Mouse (Mus musculus): ENCODE measurements around the gene Gimap1. TPM values are rescaled to one million over a fixed set of nuclear protein-coding genes. Genes with fewer than 3 reads are reported as not detected.

Gimap1 gene
- polyA plus RNA-seq, 1 experiment: not detected

GRCm38 (mm10) chr6:48702146-48702545 is 36.7 kb upstream of the Gimap1 start:
- TF ChIP-seq POLR2AphosphoS2 (IDR thresholded peaks at IDR 0.05; ENCODE audit: insufficient read length, low read depth): no peak
- TF ChIP-seq E2F4 (IDR thresholded peaks at IDR 0.05; ENCODE audit: insufficient read depth): no peak
- TF ChIP-seq MAX (IDR thresholded peaks at IDR 0.05; ENCODE audit: low read depth): no peak
- no peak for TF ChIP-seq USF1 (IDR thresholded peaks at IDR 0.05; ENCODE audit: low read depth)
- TF ChIP-seq TCF12 (IDR thresholded peaks at IDR 0.05; ENCODE audit: insufficient read depth, poor library complexity, severe bottlenecking): no peak
- no peak for TF ChIP-seq TCF3 (IDR thresholded peaks at IDR 0.05; ENCODE audit: insufficient read length, low read depth)
- no peak for TF ChIP-seq REST (IDR thresholded peaks at IDR 0.05; ENCODE audit: insufficient read depth, insufficient read length)
- no peak for TF ChIP-seq MYOD1 (IDR thresholded peaks at IDR 0.05; ENCODE audit: control insufficient read depth in 1 of 3, insufficient read length in 2 of 3, low read depth in 2 of 3)
- TF ChIP-seq MYOG (IDR thresholded peaks at IDR 0.05; ENCODE audit: control insufficient read depth in 1 of 3, insufficient read depth in 1 of 3, insufficient read length in 2 of 3, low read depth in 2 of 3): no peak
- TF ChIP-seq CEBPB (IDR thresholded peaks at IDR 0.05; ENCODE audit: insufficient read depth, poor library complexity, severe bottlenecking): no peak

DNA sequence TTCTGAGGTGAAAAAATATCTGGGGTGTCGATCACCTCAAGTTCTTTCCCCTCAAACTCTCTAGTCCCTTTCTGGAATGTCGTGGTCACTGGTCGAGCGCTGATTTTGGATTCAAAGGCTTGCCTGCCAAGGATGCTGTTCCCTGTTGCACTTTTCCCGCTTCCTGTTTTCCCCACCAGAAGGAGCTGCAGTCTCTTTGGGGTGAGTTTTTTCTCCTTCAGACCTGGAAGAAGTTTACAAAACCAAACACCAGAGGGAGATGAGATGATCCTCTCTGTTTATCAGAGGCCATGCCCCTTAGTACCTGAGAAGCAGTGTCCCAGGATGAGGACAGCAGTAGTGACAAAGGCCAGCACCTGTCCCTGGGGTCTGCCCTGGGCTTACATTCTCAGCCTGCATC is 36.3 kb upstream of the Gimap1 start:
- Histone ChIP-seq H3K79me2 (ENCODE audit: control insufficient read depth, insufficient read depth) (no peaks in the 10 kb centered on the region), H3K36me3 (ENCODE audit: control insufficient read depth, insufficient read depth) (no peaks in the 10 kb centered on the region), H3K4me2 (ENCODE audit: low read depth) (no peak overlapping the region), H3K4me3 (no peak overlapping the region), H3ac (ENCODE audit: control insufficient read depth, insufficient read length) (no peak overlapping the region), H3K27me3 (ENCODE audit: control insufficient read depth, insufficient read depth, insufficient read length) (no peaks in the 10 kb centered on the region)
- TF ChIP-seq POLR2A (IDR thresholded peaks at IDR 0.05; ENCODE audit: insufficient read length, low read depth) (no peak), MAX (IDR thresholded peaks at IDR 0.05; ENCODE audit: low read depth) (no peak)

More at GRCm38 (mm10) chr6:48702146-48702545, 36.7 kb upstream of the Gimap1 start:
- Histone ChIP-seq H3K27me3 (ENCODE audit: control insufficient read depth, insufficient read depth, insufficient read length) (no peaks in the 10 kb centered on the region), H3ac (ENCODE audit: control insufficient read depth, insufficient read length) (no peak overlapping the region), H3K4me2 (ENCODE audit: low read depth) (no peak overlapping the region), H3K36me3 (ENCODE audit: control insufficient read depth, insufficient read depth) (no peaks in the 10 kb centered on the region), H3K79me2 (ENCODE audit: control insufficient read depth, insufficient read depth) (no peaks in the 10 kb centered on the region), H3K4me3 (no peak overlapping the region)

DNA sequence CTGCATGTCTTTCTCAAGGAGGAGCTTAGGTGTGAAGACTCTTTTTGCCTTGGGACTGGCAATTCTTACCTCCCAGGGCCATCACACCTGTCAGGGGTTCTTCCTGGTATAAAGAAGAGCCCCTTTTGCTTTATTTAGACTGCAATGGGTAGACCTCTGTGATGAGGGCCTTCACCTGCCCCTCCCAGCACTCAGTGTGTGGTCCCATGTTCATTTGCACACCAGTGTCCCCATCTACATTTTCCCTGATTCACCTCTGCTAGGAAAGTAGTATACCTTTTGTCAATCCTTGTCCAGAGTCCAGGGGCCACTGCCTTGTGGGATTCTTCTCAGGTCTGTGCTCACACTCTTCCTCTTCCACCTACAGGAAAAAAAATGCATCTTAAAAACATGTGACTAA is 34.7 kb upstream of the Gimap1 start:
- Histone ChIP-seq H3K36me3 (ENCODE audit: control insufficient read depth, insufficient read depth) (no peaks in the 10 kb centered on the region), H3K79me2 (ENCODE audit: control insufficient read depth, insufficient read depth) (no peaks in the 10 kb centered on the region)

DNA sequence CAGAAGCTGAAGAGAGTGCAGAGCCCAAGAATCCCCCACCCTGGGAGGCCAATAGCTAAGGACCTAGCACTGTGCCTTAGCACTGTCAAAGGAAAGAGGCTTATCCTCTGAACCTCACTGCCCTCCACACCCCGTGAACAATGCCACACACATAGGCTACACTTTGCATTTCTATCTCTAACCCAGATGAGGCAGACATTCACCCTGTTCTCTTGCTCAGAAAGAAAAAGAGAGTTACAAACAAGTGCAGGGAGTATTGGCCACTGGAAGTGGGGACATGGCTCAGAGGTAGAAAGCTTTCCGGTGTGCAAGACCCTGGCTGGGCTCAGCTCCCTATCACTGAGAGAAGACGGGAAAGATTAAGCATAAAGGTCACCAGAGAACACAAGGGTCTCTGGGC is 32.7 kb upstream of the Gimap1 start:
- H3K4me3 ChIP-seq: no peak overlapping the region
- H3K4me2 ChIP-seq (ENCODE audit: low read depth): no peak overlapping the region
- no peak for TF ChIP-seq TCF12 (IDR thresholded peaks at IDR 0.05; ENCODE audit: insufficient read depth, poor library complexity, severe bottlenecking)
- TF ChIP-seq REST (IDR thresholded peaks at IDR 0.05; ENCODE audit: insufficient read depth, insufficient read length): no peak
- no peak for TF ChIP-seq USF1 (IDR thresholded peaks at IDR 0.05; ENCODE audit: low read depth)
- TF ChIP-seq POLR2AphosphoS2 (IDR thresholded peaks at IDR 0.05; ENCODE audit: insufficient read length, low read depth): no peak
- TF ChIP-seq CEBPB (IDR thresholded peaks at IDR 0.05; ENCODE audit: insufficient read depth, poor library complexity, severe bottlenecking): no peak
- TF ChIP-seq MAX (IDR thresholded peaks at IDR 0.05; ENCODE audit: low read depth): no peak
- TF ChIP-seq MYOG (IDR thresholded peaks at IDR 0.05; ENCODE audit: control insufficient read depth in 1 of 3, insufficient read depth in 1 of 3, insufficient read length in 2 of 3, low read depth in 2 of 3): no peak
- TF ChIP-seq POLR2A (IDR thresholded peaks at IDR 0.05; ENCODE audit: insufficient read length, low read depth): no peak
- TF ChIP-seq TCF3 (IDR thresholded peaks at IDR 0.05; ENCODE audit: insufficient read length, low read depth): no peak

More for the DNA sequence above, 34.7 kb upstream of the Gimap1 start:
- Histone ChIP-seq H3K27me3 (ENCODE audit: control insufficient read depth, insufficient read depth, insufficient read length) (no peaks in the 10 kb centered on the region), H3ac (ENCODE audit: control insufficient read depth, insufficient read length) (no peak overlapping the region), H3K4me2 (ENCODE audit: low read depth) (no peak overlapping the region), H3K4me3 (no peak overlapping the region)
- TF ChIP-seq CEBPB (IDR thresholded peaks at IDR 0.05; ENCODE audit: insufficient read depth, poor library complexity, severe bottlenecking) (no peak), SRF (IDR thresholded peaks at IDR 0.05; ENCODE audit: control insufficient read depth, insufficient read length, low read depth) (no peak), TCF12 (IDR thresholded peaks at IDR 0.05; ENCODE audit: insufficient read depth, poor library complexity, severe bottlenecking) (no peak), E2F4 (IDR thresholded peaks at IDR 0.05; ENCODE audit: insufficient read depth) (no peak), POLR2A (IDR thresholded peaks at IDR 0.05; ENCODE audit: insufficient read length, low read depth) (no peak), USF1 (IDR thresholded peaks at IDR 0.05; ENCODE audit: low read depth) (no peak), TCF3 (IDR thresholded peaks at IDR 0.05; ENCODE audit: insufficient read length, low read depth) (no peak), POLR2AphosphoS2 (IDR thresholded peaks at IDR 0.05; ENCODE audit: insufficient read length, low read depth) (no peak), REST (IDR thresholded peaks at IDR 0.05; ENCODE audit: insufficient read depth, insufficient read length) (no peak), MYOG (IDR thresholded peaks at IDR 0.05; ENCODE audit: control insufficient read depth in 1 of 3, insufficient read depth in 1 of 3, insufficient read length in 2 of 3, low read depth in 2 of 3) (no peak)

GRCm38 (mm10) chr6:48718455-48718854 is 20.4 kb upstream of the Gimap1 start, which contains the start of the genes Gm28053 and Gimap7:
Gene Gm28053 (plus strand): TSS chr6:48718607.
Gene Gimap7 (plus strand): TSS chr6:48718621.
- Histone ChIP-seq H3K4me2 (ENCODE audit: low read depth) (no peak within 1 kb of the TSS), H3K36me3 (ENCODE audit: control insufficient read depth, insufficient read depth) (no peaks in the 10 kb centered on the region), H3K79me2 (ENCODE audit: control insufficient read depth, insufficient read depth) (no peaks in the 10 kb centered on the region), H3K27me3 (ENCODE audit: control insufficient read depth, insufficient read depth, insufficient read length) (no peaks in the 10 kb centered on the region), H3ac (ENCODE audit: control insufficient read depth, insufficient read length) (no peak within 1 kb of the TSS), H3K4me3 (no peak within 1 kb of the TSS)
- TF ChIP-seq MAX (IDR thresholded peaks at IDR 0.05; ENCODE audit: low read depth) (no peak), MYOG (IDR thresholded peaks at IDR 0.05; ENCODE audit: control insufficient read depth in 1 of 3, insufficient read depth in 1 of 3, insufficient read length in 2 of 3, low read depth in 2 of 3) (no peak), SRF (IDR thresholded peaks at IDR 0.05; ENCODE audit: control insufficient read depth, insufficient read length, low read depth) (no peak)

More for the DNA sequence above, 32.7 kb upstream of the Gimap1 start:
- H3K27me3 ChIP-seq (ENCODE audit: control insufficient read depth, insufficient read depth, insufficient read length): no peaks in the 10 kb centered on the region
- no peaks in the 10 kb centered on the region for H3K36me3 ChIP-seq (ENCODE audit: control insufficient read depth, insufficient read depth)
- no peaks in the 10 kb centered on the region for H3K79me2 ChIP-seq (ENCODE audit: control insufficient read depth, insufficient read depth)
- H3ac ChIP-seq (ENCODE audit: control insufficient read depth, insufficient read length): no peak overlapping the region
